Mouse (Mus musculus) layer of hippocampus, adult 9-11 months (tissue): ENCODE results near the gene Cbx2.

Experiments
- DNase-seq: peaks from one replicate; pipeline ENCODE4 v3.0.0; 2022

Gene Cbx2

GRCm38 (mm10) chr11:119066841-119067240 lies 44.1 kb downstream of the Cbx2 start:
- no peak for DNase-seq

GRCm38 (mm10) chr11:119072239-119072638 lies 49.5 kb downstream of the Cbx2 start:
- DNase-seq: no peak

- no peak for DNase-seq
These were observed 50.2 kb downstream of the Cbx2 start for GRCm38 (mm10) chr11:119072986-119073385.

- no peak for DNase-seq
These were observed 51.2 kb downstream of the Cbx2 start for GRCm38 (mm10) chr11:119073876-119074433.

GRCm38 (mm10) chr11:119075805-119076204 lies 53.0 kb downstream of the Cbx2 start:
- DNase-seq: no peak

GRCm38 (mm10) chr11:119077755-119078154 lies 55.0 kb downstream of the Cbx2 start:
- no peak for DNase-seq

- peak; percentile 62 for DNase-seq
These were observed 56.1 kb downstream of the Cbx2 start for GRCm38 (mm10) chr11:119078691-119079444.

- no peak for DNase-seq
These were observed 56.7 kb downstream of the Cbx2 start for GRCm38 (mm10) chr11:119079445-119079837.

- DNase-seq: no peak
These were observed 57.8 kb downstream of the Cbx2 start for GRCm38 (mm10) chr11:119080461-119081147.
